Mouse (Mus musculus): ENCODE data around the gene Pigk. TPM values are rescaled to one million over a fixed set of nuclear protein-coding genes. Genes with fewer than 3 reads are reported as not detected.

The Pigk gene
- polyA plus RNA-seq, 1 experiment from 2014 or later, result 59.6 TPM

DNA sequence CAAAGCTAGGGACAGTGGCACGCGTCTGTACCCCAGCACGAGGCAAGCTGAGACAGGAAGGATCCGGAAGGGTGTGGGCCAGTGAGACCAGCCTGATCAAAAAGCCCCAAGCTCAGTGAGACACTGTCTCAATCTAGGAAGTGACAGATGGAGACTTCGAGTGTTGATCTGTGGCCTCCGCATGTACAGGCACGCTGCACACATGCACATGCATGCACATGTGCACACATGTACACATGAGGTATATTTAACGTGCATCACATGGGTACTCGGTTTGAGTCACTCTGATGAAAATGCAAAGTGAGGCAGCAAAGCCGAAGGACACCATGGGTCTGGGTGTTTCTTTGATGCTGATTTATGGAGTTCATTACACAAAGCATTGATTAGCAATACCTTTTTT is 191.1 kb downstream of the Pigk start:
- H3K27ac ChIP-seq (ENCODE audit: low read length), result no peak overlapping the region
- H3K4me3 ChIP-seq (ENCODE audit: low read depth, low read length), result no peak overlapping the region
- no peaks in the 10 kb centered on the region for H3K36me3 ChIP-seq (ENCODE audit: control insufficient read depth, insufficient read depth, low read length)
- H3K9me3 ChIP-seq (replicated peaks; ENCODE audit: control insufficient read depth, low read length, poor library complexity, severe bottlenecking), result no peaks in the 10 kb centered on the region
- 94% methylated on average over 10 of the region's 10 CpGs for WGBS
- no peak overlapping the region for H3K9ac ChIP-seq (ENCODE audit: low read depth, low read length)
- no peak overlapping the region for H3K4me2 ChIP-seq (ENCODE audit: low read length)
- no peaks in the 10 kb centered on the region for H3K27me3 ChIP-seq (ENCODE audit: control insufficient read depth, insufficient read depth, low read depth, low read length)
- H3K4me1 ChIP-seq (ENCODE audit: control insufficient read depth, insufficient read depth, low read length), result peaks cover 6% of the 10 kb centered on the region
- no peak for ATAC-seq

DNA sequence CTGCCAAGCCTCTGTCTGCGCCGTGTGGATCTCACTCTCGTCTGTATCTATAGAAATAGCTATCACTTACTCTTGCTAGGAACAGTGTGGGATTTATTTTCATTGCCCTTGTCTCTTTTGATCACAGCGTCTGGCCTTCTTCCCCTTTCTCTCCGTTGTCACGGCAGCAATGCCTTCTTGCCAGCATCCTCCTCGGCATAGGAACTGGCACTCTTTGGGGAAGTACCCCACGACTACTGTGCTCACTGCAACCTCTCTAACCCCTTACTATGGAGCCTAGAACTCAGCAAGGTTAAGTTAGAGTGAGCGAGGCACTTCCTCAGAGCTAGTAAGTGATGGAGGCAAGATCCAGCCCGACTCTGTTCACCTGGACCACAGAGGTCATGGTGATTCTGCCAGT is 191.9 kb downstream of the Pigk start:
- ATAC-seq, result no peak
- Histone ChIP-seq H3K9me3 (replicated peaks; ENCODE audit: control insufficient read depth, low read length, poor library complexity, severe bottlenecking) (no peaks in the 10 kb centered on the region), H3K36me3 (ENCODE audit: control insufficient read depth, insufficient read depth, low read length) (no peaks in the 10 kb centered on the region), H3K4me2 (ENCODE audit: low read length) (no peak overlapping the region), H3K4me1 (ENCODE audit: control insufficient read depth, insufficient read depth, low read length) (peaks cover 6% of the 10 kb centered on the region), H3K27ac (ENCODE audit: low read length) (no peak overlapping the region), H3K27me3 (ENCODE audit: control insufficient read depth, insufficient read depth, low read depth, low read length) (no peaks in the 10 kb centered on the region), H3K4me3 (ENCODE audit: low read depth, low read length) (no peak overlapping the region), H3K9ac (ENCODE audit: low read depth, low read length) (no peak overlapping the region)
- 42% methylated on average over 10 of the region's 10 CpGs for WGBS

DNA sequence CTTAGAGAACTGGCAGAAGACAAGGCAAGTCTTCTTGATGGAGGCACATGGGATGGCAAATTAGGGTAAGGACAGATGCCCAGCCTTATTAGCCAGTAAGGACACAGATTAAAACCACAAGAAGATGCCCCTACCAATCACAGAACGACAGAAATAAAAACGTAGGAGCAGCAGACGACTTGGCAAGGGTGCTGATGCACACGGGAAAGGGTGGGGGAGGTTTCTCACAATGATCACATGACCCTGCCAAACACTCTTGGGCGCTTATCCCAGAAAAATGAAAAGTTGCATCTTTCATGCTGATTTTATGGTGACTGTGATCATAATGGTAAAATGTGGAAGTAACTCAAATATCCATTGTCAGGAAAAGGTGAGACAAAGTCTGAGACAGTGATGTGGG is 193.2 kb downstream of the Pigk start:
- WGBS, result 82% methylated on average over 5 of the region's 5 CpGs
- no peak overlapping the region for H3K9ac ChIP-seq (ENCODE audit: low read depth, low read length)
- no peak overlapping the region for H3K4me3 ChIP-seq (ENCODE audit: low read depth, low read length)
- H3K4me2 ChIP-seq (ENCODE audit: low read length), result no peak overlapping the region
- H3K27me3 ChIP-seq (ENCODE audit: control insufficient read depth, insufficient read depth, low read depth, low read length), result no peaks in the 10 kb centered on the region
- peaks cover 6% of the 10 kb centered on the region for H3K4me1 ChIP-seq (ENCODE audit: control insufficient read depth, insufficient read depth, low read length)
- no peak overlapping the region for H3K27ac ChIP-seq (ENCODE audit: low read length)
- no peaks in the 10 kb centered on the region for H3K9me3 ChIP-seq (replicated peaks; ENCODE audit: control insufficient read depth, low read length, poor library complexity, severe bottlenecking)
- H3K36me3 ChIP-seq (ENCODE audit: control insufficient read depth, insufficient read depth, low read length), result no peaks in the 10 kb centered on the region
- ATAC-seq, result no peak

DNA sequence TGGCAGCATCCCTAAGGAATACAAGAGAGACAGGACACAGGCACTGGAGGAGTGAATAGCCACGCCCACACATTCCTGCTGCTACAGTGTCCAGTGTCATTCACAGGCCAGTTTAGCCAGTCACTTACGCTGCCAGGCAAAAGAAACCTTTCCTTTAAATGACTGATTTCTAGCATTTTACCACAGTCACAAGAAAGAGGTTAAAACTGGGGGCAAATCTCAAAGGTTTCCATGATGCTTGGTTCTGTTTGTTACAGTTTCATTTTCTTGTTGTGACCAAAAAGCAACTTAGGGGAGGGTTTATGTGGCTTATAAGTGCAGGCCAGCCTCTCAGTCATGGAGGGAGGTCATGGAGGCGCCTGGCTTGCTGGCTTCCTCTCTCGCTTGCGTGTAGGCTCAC is 193.8 kb downstream of the Pigk start:
- ATAC-seq, result no peak
- H3K36me3 ChIP-seq (ENCODE audit: control insufficient read depth, insufficient read depth, low read length), result no peaks in the 10 kb centered on the region
- no peaks in the 10 kb centered on the region for H3K9me3 ChIP-seq (replicated peaks; ENCODE audit: control insufficient read depth, low read length, poor library complexity, severe bottlenecking)
- H3K4me1 ChIP-seq (ENCODE audit: control insufficient read depth, insufficient read depth, low read length), result peaks cover 6% of the 10 kb centered on the region
- H3K27ac ChIP-seq (ENCODE audit: low read length), result no peak overlapping the region
- 81% methylated on average over 5 of the region's 5 CpGs for WGBS
- H3K4me2 ChIP-seq (ENCODE audit: low read length), result no peak overlapping the region
- no peak overlapping the region for H3K9ac ChIP-seq (ENCODE audit: low read depth, low read length)
- H3K27me3 ChIP-seq (ENCODE audit: control insufficient read depth, insufficient read depth, low read depth, low read length), result no peaks in the 10 kb centered on the region
- H3K4me3 ChIP-seq (ENCODE audit: low read depth, low read length), result no peak overlapping the region

DNA sequence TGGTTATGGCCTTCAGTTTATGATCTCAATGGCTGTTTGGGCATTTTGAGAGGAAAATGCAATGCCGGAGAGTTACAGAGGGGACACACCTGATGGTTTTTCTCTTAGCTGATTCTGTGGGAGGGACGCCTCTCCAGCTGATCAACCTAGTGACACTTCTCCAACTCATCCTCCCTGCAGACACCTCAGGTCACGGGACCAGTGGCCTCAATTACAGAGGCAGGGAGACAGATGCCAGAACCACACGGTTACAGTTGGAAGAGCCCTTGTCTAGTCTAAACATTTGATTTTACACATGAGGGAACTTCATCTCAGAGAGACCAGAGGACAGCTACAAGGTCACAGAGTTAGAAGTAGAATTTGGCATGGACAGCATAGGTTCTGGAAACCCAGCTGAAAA is 197.7 kb downstream of the Pigk start:
- Histone ChIP-seq H3K4me1 (ENCODE audit: control insufficient read depth, insufficient read depth, low read length) (peaks cover 3% of the 10 kb centered on the region; the same call in 1 of the 2 replicates), H3K9me3 (replicated peaks; ENCODE audit: control insufficient read depth, low read length, poor library complexity, severe bottlenecking) (no peaks in the 10 kb centered on the region), H3K4me2 (ENCODE audit: low read length) (no peak overlapping the region), H3K9ac (ENCODE audit: low read depth, low read length) (no peak overlapping the region), H3K36me3 (ENCODE audit: control insufficient read depth, insufficient read depth, low read length) (no peaks in the 10 kb centered on the region), H3K4me3 (ENCODE audit: low read depth, low read length) (no peak overlapping the region), H3K27ac (ENCODE audit: low read length) (no peak overlapping the region), H3K27me3 (ENCODE audit: control insufficient read depth, insufficient read depth, low read depth, low read length) (no peaks in the 10 kb centered on the region)
- ATAC-seq, result no peak
- WGBS, result 88% methylated on average over 4 of the region's 4 CpGs

DNA sequence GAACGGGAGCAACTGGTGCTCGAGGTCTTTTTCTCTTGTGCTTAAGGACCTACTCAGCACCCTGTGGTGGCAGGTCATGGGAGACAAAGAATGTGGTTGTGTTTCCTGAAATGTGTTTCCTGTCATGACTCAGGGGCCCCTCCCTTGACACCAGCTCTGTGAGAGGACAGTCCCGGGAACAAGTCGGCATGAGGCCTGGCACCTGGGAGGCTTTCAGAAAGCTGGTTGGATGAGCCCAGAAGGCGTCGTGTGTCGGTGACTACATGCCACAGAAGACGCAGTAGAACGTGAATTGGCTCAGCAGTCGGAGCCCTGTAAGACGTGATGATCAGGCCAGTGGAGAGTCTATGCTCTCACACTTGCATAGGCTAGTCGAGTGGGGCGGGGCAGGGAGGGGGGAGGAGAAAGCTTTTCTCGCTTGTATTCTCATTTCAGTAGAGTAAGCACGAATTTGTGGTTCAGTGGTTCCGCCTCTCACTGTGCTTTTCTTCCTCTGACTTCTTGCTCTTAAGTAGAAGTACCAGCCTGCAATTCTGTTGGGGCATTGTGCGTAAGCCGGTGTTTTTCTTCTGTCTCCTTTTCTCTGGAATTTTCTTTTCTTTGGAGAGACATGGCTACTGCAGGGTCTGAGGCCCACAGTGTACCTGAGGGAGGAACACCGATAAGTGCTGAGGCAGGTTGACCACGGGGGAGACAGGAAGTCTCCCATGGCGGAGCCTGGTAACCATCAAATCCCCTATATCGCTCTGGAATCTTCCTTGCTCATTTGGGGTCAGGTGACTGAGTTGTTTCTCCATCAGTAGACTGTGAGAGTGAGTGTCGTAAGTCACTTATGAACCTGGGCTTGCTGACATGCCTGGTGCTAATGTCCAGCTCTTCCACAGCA is 198.6 kb downstream of the Pigk start:
- WGBS, result 81% methylated on average over 23 of the region's 23 CpGs
- Histone ChIP-seq H3K36me3 (ENCODE audit: control insufficient read depth, insufficient read depth, low read length) (no peaks in the 10 kb centered on the region), H3K9ac (ENCODE audit: low read depth, low read length) (no peak overlapping the region), H3K4me1 (ENCODE audit: control insufficient read depth, insufficient read depth, low read length) (peaks cover 3% of the 10 kb centered on the region; the same call in 1 of the 2 replicates), H3K9me3 (replicated peaks; ENCODE audit: control insufficient read depth, low read length, poor library complexity, severe bottlenecking) (no peaks in the 10 kb centered on the region), H3K27me3 (ENCODE audit: control insufficient read depth, insufficient read depth, low read depth, low read length) (no peaks in the 10 kb centered on the region), H3K27ac (ENCODE audit: low read length) (no peak overlapping the region), H3K4me2 (ENCODE audit: low read length) (no peak overlapping the region), H3K4me3 (ENCODE audit: low read depth, low read length) (no peak overlapping the region)
- no peak for ATAC-seq

DNA sequence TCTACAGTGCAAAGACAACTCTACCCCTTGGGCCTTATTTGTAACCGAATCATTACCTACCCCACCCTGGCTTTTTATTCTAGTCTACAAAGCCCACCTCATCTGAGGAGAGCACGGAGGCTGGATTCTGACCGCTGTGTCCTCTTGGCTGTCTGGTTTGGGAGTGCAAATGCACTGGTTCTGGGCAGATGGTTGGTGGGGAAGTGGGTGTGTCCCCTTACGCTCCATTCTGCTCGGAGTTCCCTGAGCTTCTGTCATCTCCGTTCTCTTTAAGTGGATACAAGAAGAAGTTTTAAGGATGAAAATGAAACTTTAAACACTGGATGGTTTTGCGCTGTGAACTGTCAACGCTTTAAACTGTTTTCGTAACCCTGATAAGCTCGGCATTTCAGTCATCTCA is 199.2 kb downstream of the Pigk start:
- H3K36me3 ChIP-seq (ENCODE audit: control insufficient read depth, insufficient read depth, low read length), result no peaks in the 10 kb centered on the region
- H3K9me3 ChIP-seq (replicated peaks; ENCODE audit: control insufficient read depth, low read length, poor library complexity, severe bottlenecking), result no peaks in the 10 kb centered on the region
- no peaks in the 10 kb centered on the region for H3K27me3 ChIP-seq (ENCODE audit: control insufficient read depth, insufficient read depth, low read depth, low read length)
- no peak overlapping the region for H3K27ac ChIP-seq (ENCODE audit: low read length)
- no peak overlapping the region for H3K4me3 ChIP-seq (ENCODE audit: low read depth, low read length)
- H3K9ac ChIP-seq (ENCODE audit: low read depth, low read length), result no peak overlapping the region
- no peak overlapping the region for H3K4me2 ChIP-seq (ENCODE audit: low read length)
- WGBS, result 94% methylated on average over 10 of the region's 10 CpGs
- H3K4me1 ChIP-seq (ENCODE audit: control insufficient read depth, insufficient read depth, low read length), result peaks cover 3% of the 10 kb centered on the region; the same call in 1 of the 2 replicates
- ATAC-seq, result no peak

DNA sequence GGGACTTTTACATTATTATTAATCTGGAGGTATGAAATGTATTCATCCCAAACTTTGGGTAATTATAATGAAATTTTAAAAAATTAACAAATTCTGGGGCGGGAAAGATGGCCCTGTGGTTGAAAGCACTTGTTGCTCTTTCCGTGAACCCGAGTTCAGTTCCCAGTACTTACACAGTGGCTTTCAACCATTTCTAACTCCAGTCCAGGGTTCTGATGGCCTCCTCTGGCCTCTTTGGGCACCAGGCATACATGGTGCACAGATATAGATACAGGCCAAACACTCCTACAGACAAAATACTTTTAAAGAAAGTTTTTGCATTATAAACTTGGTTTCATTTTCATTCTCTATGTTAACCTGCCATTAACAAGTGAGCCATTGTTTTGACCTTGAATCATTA is 199.7 kb downstream of the Pigk start:
- no peaks in the 10 kb centered on the region for H3K36me3 ChIP-seq (ENCODE audit: control insufficient read depth, insufficient read depth, low read length)
- 98% methylated on average over 3 of the region's 3 CpGs for WGBS

DNA sequence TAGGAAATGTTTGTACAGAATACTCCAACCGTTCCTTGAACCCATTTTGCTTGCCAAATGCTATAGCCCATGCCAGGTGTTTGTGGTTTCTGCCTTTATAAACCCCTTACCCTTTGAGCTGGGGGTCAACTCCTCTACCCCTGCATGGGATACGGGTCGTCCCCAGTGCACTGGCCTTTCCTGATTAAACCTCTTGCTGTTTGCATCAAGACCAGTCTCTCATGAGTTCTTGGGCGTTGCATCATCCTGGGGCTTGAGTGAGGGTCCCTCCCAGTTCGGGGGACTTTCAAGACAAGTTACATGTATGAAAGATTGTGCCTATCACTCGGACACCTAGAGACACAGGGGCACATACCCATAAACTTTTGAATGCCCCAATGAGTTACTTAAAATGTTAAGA is 200.5 kb downstream of the Pigk start:
- no peak overlapping the region for H3K9ac ChIP-seq (ENCODE audit: low read depth, low read length)
- no peaks in the 10 kb centered on the region for H3K27me3 ChIP-seq (ENCODE audit: control insufficient read depth, insufficient read depth, low read depth, low read length)
- 92% methylated on average over 6 of the region's 6 CpGs for WGBS
- H3K27ac ChIP-seq (ENCODE audit: low read length), result no peak overlapping the region
- no peaks in the 10 kb centered on the region for H3K4me1 ChIP-seq (ENCODE audit: control insufficient read depth, insufficient read depth, low read length)
- H3K36me3 ChIP-seq (ENCODE audit: control insufficient read depth, insufficient read depth, low read length), result no peaks in the 10 kb centered on the region
- H3K9me3 ChIP-seq (replicated peaks; ENCODE audit: control insufficient read depth, low read length, poor library complexity, severe bottlenecking), result no peaks in the 10 kb centered on the region
- no peak for ATAC-seq
- H3K4me3 ChIP-seq (ENCODE audit: low read depth, low read length), result no peak overlapping the region
- no peak overlapping the region for H3K4me2 ChIP-seq (ENCODE audit: low read length)

More for the DNA sequence above, 199.7 kb downstream of the Pigk start:
- no peak for ATAC-seq
- Histone ChIP-seq H3K27me3 (ENCODE audit: control insufficient read depth, insufficient read depth, low read depth, low read length) (no peaks in the 10 kb centered on the region), H3K4me1 (ENCODE audit: control insufficient read depth, insufficient read depth, low read length) (peaks cover 3% of the 10 kb centered on the region; the same call in 1 of the 2 replicates), H3K9me3 (replicated peaks; ENCODE audit: control insufficient read depth, low read length, poor library complexity, severe bottlenecking) (no peaks in the 10 kb centered on the region), H3K4me2 (ENCODE audit: low read length) (no peak overlapping the region), H3K4me3 (ENCODE audit: low read depth, low read length) (no peak overlapping the region), H3K27ac (ENCODE audit: low read length) (no peak overlapping the region), H3K9ac (ENCODE audit: low read depth, low read length) (no peak overlapping the region)

All from midbrain, embryonic 16.5 days (tissue).